Mouse (Mus musculus): Measurements from ENCODE around the gene Syne1. TPM values are rescaled to one million over a fixed set of nuclear protein-coding genes. Genes with fewer than 3 reads are reported as not detected.

The Syne1 gene
- total RNA-seq, 2 experiments from 2014 or later, result 45.2 to 55.3 TPM

DNA sequence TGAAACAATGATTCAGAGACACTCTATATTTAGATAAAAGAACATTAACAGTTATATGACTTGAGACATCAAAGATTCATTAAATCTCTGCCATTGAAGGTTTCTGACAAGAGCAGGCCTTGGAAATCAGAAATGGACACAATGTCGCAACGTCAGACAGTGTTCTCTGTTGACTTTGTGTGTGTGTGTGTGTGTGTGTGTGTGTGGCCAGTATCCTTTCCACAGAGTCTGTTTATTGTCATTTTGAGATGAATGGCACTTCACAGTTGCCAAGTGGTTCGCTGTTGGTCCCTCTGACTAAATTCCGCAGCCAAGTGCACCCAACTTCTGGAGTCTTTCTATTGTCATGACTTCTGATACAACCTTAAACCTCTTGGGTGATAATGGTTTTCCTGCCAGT lies 577.0 kb downstream of the Syne1 start:
- intact Hi-C loops (cut with DNase I; ENCODE audit: low total_unique reads), result no loop called here
- DNase-seq, result no peak

DNA sequence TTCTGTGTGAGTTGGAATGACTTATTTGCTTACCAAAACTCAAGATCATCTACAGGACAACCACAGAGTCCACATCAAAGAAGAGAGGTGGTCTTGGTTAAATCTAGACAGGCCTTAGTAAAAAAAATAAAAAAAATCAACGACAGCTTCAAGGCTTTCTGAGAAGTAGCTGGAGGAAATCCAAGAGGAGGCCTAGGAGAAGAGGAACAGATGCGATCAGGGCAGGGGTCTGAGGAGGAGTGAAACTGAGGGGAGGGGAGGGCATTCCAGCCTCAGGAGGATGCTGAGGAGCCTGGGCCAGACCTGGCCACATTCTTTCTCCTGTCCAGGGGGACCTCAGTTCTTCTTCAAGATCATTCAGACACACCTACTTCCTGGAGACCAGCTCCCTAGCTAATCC lies 579.3 kb downstream of the Syne1 start:
- no peak for DNase-seq
- intact Hi-C loops (cut with DNase I; ENCODE audit: low total_unique reads), result no loop called here

DNA sequence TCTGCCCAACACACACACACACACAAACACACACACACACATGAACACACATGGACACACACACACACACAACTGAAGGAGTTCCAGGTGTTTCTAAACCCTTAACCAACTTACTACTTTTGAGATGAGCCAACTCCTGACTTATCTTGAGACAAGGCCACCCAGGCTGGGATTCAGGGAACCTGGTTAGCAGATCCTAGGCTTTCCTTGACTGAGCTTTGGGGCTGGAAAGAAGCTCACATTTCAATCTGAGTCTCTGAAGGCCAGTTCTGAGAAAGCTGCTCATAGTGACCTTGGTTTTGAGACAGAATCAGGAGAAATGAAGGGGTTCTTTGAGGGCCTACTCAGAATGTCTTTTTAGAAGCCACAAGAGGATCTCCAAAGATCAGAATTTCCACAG lies 579.7 kb downstream of the Syne1 start:
- intact Hi-C loops (cut with DNase I; ENCODE audit: low total_unique reads), result no loop called here
- no peak for DNase-seq

DNA sequence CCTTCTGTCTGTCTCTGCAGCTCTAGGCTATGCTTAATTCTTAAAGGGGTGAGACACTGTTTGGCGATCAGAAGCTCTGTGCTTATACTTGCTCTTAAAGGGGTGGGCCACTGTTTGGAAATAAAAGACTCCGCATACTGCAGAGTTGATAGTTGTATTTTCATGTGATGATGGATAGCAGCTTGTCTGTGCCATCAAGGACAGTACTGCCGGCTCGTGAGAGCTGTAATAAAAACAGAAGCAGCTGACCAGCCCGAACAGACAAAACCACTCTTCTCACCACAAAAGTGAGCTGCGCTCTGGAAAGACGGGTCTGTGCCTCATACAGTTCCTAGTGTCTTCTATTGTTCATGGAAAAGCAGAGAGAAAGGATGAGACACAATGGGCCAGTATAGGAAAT lies 580.1 kb downstream of the Syne1 start:
- DNase-seq, result no peak
- intact Hi-C loops (cut with DNase I; ENCODE audit: low total_unique reads), result no loop called here

Other genes with a start within 250 kb of the Syne1 start
- 1 to 10 TPM; 8.5 to 9.4 TPM for gene Myct1, start 42.3 kb upstream of the Syne1 start, total RNA-seq (2021)
- not detected for gene Vip, start 87.7 kb upstream of the Syne1 start, total RNA-seq (2021)

Measured in gastrocnemius, postnatal 14 days (tissue).